Mouse (Mus musculus): ENCODE data around the gene Cacna2d4.
A peak's percentile ranks its signal among the peaks of the same experiment; 100 is the strongest.

The Cacna2d4 gene

DNA sequence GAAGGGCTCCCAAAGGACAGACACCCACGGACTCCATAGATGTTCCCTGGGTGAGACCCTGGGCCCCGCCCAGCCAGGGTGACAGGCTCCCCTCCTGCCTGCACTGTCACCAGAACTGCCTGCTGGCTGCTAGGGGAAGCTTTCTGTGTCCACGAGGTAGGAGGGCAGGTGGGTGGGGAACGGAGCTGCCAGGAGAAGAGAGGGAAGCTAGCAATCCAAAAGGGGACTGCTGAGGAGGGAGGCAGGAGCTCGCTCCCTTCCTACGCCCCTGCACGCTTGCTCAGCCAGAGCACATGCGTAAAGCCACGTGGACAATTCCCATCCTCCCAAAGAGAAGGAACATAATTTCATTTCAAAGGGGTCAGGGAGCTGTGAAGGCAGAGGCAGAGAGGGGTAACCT, 73.8 kb downstream of the Cacna2d4 start:
- peak in 1 of 2 experiments; percentile 57 for DNase-seq (ENCODE audit: low spot score in 2 of 2)

DNA sequence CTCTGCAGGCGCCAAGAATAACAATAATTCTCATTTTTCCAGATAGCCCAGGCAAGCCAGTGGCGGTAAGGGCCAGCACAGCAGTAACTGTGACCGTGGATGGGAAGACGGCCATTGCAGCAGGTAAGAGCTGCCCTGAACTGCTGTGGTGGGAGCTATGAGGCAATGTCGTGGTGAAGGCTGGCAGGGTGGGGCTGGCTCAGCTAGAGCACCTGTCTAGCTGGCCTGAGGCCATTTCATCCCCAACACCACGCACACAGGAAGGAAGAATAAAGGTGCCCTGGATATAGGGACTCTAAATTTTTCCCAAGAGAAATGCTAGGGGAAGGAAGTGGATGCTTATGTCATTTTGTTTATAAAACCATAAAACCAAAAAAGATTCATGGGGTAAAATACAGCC, 76.1 kb downstream of the Cacna2d4 start:
- DNase-seq (ENCODE audit: low spot score in 2 of 2), result no peak

DNA sequence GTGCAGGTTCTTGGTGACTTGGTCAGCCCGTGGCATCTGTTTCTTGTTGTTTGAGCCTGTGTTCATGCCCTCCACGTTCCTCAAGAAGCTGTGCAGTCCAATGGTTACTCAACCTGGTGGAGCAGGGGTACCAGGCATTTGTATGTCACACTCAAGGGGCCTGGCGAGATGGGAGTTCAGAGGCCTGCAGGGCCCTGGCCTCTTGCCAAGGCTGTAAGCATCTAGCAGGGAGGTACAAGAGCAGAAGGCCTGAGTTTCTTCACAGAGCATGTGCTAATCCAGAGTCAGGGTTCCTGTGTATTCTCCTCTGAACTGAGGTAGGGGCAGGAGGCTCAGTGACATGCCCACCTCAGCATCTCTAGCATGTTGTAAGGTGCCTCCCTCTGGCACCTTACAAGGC, 76.8 kb downstream of the Cacna2d4 start:
- DNase-seq (ENCODE audit: low spot score in 2 of 2), result no peak

- peak in 1 of 2 experiments; percentile 18 for DNase-seq (ENCODE audit: low spot score in 2 of 2)
Observed at GRCm38 (mm10) chr6:119313588-119314375, 77.5 kb downstream of the Cacna2d4 start.

- DNase-seq (ENCODE audit: low spot score in 2 of 2), result no peak
Observed at GRCm38 (mm10) chr6:119314751-119315476, 78.6 kb downstream of the Cacna2d4 start.

DNA sequence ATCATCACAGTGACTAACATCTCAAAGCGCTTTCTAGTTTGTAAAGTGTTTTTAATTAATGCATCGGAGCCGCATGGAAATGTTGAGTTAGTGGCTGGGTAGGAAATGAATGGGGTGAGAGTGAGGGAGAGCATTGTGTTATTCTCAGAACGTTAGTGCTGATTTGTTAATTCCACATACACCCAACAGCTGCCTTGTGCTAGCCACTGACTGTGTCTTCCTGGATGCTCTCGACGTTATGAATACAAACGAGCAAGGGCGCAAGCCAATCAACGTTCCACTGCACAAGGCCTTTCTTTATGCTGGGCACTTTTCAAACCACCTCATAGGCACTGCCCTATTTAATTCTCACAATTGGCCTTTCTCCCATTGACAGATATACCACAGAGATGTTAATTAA, 82.4 kb downstream of the Cacna2d4 start:
- no peak for DNase-seq (ENCODE audit: low spot score in 2 of 2)

DNA sequence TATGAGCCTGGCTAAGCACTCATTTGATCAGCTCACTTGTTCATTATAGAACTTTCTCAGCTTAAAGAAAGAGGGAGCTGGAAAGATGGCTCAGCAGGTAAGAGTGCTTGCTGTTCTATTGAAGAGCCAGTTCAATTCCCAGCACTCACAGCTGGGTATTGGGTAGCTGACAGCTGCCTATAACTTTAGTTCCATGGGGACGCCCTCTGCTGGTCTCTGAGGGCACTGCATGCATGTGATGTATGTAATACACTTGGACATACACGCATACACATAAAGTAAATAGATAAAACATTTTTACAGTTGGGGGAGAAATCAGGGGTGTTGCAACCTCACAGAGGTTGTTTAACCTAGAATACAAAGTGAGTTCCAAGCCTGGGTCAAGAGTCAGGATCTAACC, 83.0 kb downstream of the Cacna2d4 start:
- no peak for DNase-seq (ENCODE audit: low spot score in 2 of 2)

- no peak for DNase-seq (ENCODE audit: low spot score in 2 of 2)
Observed at GRCm38 (mm10) chr6:119320481-119320880, 84.2 kb downstream of the Cacna2d4 start.

DNA sequence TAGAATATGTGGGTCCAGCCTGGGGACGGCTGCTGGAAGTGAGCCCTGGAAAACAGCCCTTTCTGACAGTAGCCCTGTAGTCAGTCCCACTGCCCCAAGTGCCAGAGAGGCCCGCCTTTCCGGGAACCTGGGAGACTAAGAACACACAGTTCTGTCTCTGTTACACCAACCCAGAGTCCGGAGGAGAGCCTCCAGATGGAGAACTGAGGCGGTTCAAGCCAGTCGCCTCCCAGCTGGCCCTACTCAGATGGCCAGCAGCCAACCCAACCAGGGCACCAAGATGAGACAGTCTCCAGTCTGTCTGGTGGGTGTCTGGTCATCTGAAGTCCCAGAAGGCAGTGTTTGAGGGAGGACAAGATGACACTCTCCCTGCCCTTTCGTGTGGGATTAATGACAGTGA, 85.4 kb downstream of the Cacna2d4 start:
- no peak for DNase-seq (ENCODE audit: low spot score in 2 of 2)

- DNase-seq (ENCODE audit: low spot score in 2 of 2), result no peak
Observed at GRCm38 (mm10) chr6:119324776-119325175, 88.5 kb downstream of the Cacna2d4 start.

GRCm38 (mm10) chr6:119325978-119326377, 89.7 kb downstream of the Cacna2d4 start:
- DNase-seq (ENCODE audit: low spot score in 2 of 2), result no peak

- no peak for DNase-seq (ENCODE audit: low spot score in 2 of 2)
Observed at GRCm38 (mm10) chr6:119326541-119326940, 90.2 kb downstream of the Cacna2d4 start.

DNA sequence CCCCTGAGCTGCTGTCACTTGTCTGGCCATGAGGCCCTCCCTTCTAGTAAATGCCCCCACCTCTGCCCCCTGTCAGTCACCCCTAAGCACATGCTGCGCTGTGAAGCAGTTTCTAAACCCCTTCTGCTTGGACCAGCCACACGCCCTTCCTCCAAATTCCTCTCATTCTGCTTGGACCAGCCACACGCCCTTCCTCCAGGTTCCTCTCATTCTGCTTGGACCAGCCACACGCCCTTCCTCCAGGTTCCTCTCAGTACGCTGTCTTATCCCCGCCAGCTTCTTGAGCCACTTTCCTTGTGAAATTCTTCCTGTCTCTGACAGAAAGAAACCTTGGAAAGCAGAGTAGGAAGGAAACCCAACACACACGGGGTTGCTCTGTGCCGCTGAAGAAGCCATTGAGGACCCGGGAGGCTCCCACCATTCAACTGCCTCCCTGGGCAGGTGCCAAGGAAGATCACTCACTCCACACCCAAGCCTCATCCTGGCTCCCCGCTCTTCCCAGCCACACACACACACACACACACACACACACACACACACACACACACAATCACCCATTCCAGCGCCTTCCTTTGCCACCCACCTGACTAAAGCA, 92.3 kb downstream of the Cacna2d4 start:
- no peak for DNase-seq (ENCODE audit: low spot score in 2 of 2)

GRCm38 (mm10) chr6:119329215-119329714, 92.9 kb downstream of the Cacna2d4 start:
- peak; percentile 55 to 78 for DNase-seq (ENCODE audit: low spot score in 2 of 2)

DNA sequence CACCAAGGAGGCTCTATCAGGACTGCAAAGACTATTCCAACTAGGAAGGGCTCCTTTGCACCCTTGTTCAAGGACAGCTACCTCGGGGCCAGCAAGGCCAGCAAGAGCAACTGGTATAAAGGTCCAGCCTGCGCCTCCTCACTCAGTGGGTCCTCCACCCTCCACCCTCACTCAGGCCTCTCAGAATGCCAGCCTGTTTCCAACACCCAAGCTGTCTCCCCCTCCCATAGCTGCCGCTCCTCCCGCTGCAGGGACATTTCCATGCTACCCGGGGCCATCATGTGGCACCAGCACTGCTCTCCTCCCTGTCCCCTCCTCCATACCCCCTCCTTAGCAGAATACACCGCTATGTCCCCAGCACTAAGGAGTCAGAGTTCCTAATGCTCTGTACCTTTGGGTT, 93.6 kb downstream of the Cacna2d4 start:
- DNase-seq (ENCODE audit: low spot score in 2 of 2), result no peak

- DNase-seq (ENCODE audit: low spot score in 2 of 2), result peak in 1 of 2 experiments; percentile 56
Observed at GRCm38 (mm10) chr6:119330506-119330905, 94.2 kb downstream of the Cacna2d4 start, which contains the start of gene Lrtm2. Gene Lrtm2, minus strand, starts transcription at chr6:119330766.

GRCm38 (mm10) chr6:119332111-119332510, 95.8 kb downstream of the Cacna2d4 start:
- DNase-seq (ENCODE audit: low spot score in 2 of 2), result no peak

GRCm38 (mm10) chr6:119333202-119333601, 96.9 kb downstream of the Cacna2d4 start:
- DNase-seq (ENCODE audit: low spot score in 2 of 2), result no peak

- DNase-seq (ENCODE audit: low spot score in 2 of 2), result no peak
Observed at GRCm38 (mm10) chr6:119333831-119334230, 97.5 kb downstream of the Cacna2d4 start.

DNA sequence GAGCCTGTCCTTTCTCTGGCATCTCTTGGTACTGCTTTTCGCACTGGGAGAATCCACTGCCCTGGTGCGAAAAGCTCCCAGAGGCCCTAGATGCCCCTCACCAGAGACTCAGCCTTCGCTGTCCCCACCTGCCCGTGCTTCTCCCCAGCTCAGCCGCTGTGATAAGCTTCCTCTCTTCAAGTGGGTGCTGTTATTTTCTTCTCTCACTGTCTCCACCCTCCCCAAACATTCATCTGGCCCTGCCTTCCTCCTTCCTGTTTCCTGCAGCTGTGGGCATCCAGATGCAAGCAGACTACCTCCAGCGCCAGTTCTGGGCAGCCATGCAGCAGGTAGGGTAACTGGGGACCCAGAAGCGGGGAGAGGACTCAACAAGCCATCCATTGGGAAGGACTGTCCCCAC, 99.8 kb downstream of the Cacna2d4 start:
- no peak for DNase-seq (ENCODE audit: low spot score in 2 of 2)

- DNase-seq (ENCODE audit: low spot score in 2 of 2), result no peak
Observed at GRCm38 (mm10) chr6:119337287-119337686, 101.0 kb downstream of the Cacna2d4 start.

DNA sequence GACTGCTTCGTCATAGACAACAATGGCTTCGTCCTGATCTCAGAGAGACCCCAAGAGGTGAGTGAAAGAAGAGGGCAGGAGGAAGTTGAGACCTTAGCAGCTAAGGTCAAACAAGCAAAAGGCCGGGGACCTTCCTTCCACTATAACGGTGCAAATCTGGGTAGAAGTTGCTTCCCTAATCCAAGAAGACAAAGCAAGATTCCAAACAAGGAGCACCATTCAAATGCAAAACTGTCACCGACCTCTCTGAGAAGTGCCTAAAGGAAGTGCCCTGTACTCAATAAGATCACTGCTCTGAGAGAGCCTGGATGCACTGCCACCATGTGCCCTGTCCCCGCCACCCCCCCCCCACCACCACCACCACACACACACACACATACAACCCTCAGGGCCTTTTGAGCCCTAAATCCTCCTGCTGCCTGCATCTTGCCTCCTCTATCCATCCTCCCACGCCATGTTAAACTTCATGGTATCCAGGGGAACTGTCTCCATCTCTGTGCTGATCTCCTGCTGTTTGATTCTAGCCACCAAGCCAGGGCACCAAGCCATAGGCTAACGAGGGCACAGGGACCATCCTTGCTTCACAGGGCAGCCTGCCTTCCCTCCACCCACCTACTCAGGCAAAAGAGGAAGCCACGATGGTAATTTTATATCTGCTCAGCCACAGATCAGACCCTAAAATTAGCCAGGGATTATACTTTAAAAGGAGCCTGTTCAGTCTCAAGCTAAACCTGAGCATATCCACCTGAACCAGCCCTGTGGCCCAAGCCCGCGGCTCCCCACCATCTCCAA, 102.0 kb downstream of the Cacna2d4 start:
- DNase-seq (ENCODE audit: low spot score in 2 of 2), result no peak

Data from frontal cortex, postnatal 25 days (tissue).